Mouse (Mus musculus) MEL (cell line): ENCODE results near the gene Cttnbp2.

Source experiments
- CTCF ChIP-seq, 3 experiments: IDR thresholded peaks in 2 of 3; conservative IDR thresholded peaks in 1 of 3; 2 replicates each; pipeline ENCODE4 v1.5.1; 2011 to 2012; ENCODE audit warnings: low read length in 3 of 3, low read depth in 2 of 3, mild to moderate bottlenecking in 2 of 3, improper control_type of control experiment in 1 of 3, inconsistent platforms in 1 of 3, mixed read lengths in 1 of 3, moderate library complexity in 1 of 3; ENCODE audit not compliant: control insufficient read depth in 1 of 3, insufficient read depth in 1 of 3, poor library complexity in 1 of 3, severe bottlenecking in 1 of 3
- NRF1 ChIP-seq: IDR thresholded peaks from 2 replicates; pipeline ENCODE4 v1.6.1; 2014; ENCODE audit warnings: low read depth, mild to moderate bottlenecking, inconsistent platforms, low read length, improper control_type of control experiment, moderate library complexity; ENCODE audit not compliant: poor library complexity, insufficient read depth, severe bottlenecking

DNA sequence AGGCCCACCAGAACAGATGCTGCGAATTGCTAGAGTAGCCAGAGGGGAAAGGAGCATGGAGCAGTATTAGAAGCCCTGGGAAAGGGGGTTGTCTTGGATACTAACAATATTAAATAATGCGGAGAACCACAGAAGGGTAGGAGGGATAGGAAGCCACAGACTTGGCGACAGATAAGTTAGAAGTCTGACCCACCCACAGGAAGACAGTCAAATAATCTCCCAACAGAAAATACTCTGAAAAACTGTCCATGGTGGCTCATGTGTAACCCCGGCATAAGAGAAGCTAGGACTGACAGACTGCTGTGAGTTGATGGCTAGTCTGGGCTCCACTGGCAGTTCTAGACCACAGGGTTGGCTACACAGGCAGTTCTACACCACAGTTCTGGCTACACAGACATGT, 98.7 kb downstream of the Cttnbp2 start:
- no peak for TF ChIP-seq CTCF (IDR thresholded peaks at IDR 0.05 in 2 of 3, conservative IDR thresholded peaks at IDR 0.05 in 1 of 3; ENCODE audit: control insufficient read depth in 1 of 3, insufficient read depth in 1 of 3, low read depth in 2 of 3, low read length in 3 of 3, poor library complexity in 1 of 3, severe bottlenecking in 1 of 3)
- no peak for TF ChIP-seq NRF1
